Comparison of ENCODE assay signal across 8 mouse cellular contexts in genomic region chr14:79773425-79774391, GRCm38 (mm10). TPM values are rescaled to one million over a fixed set of nuclear protein-coding genes. Genes with fewer than 3 reads are reported as not detected.
DNase-seq lines count a peak whose midpoint lies in the region; ATAC-seq and TF ChIP-seq lines count a peak whose summit lies in the region.

No protein-coding gene starts in this region.

- H3K9me3 ChIP-seq in liver, embryonic 12.5 days (replicated peaks), result no peaks in the 10 kb centered on the region

- H3K4me1 ChIP-seq in liver, embryonic 12.5 days, result peaks cover 12% of the 10 kb centered on the region; the same call in 1 of the 2 replicates
- no peaks in the 10 kb centered on the region; the same call in 1 of the 2 replicates for H3K4me1 ChIP-seq in embryonic fibroblast, embryonic 13.5 days (ENCODE audit: control insufficient read depth, insufficient read depth, low read length)

- no peak for ATAC-seq in liver, embryonic 12.5 days
- ATAC-seq in erythroblast, adult 5-6 weeks (replicated peaks; ENCODE audit: low FRiP score, poor library complexity, severe bottlenecking), result no peak
- no peak for ATAC-seq in megakaryocyte-erythroid progenitor cell, adult 5-6 weeks (replicated peaks; ENCODE audit: low FRiP score, low TSS enrichment, poor library complexity, severe bottlenecking)

- H3K36me3 ChIP-seq in liver, embryonic 12.5 days, result no peaks in the 10 kb centered on the region

- H3K27ac ChIP-seq in liver, embryonic 12.5 days, result no peak overlapping the region
- no peak overlapping the region for H3K27ac ChIP-seq in embryonic fibroblast, embryonic 13.5 days (ENCODE audit: insufficient read depth, low read length)

- H3K9ac ChIP-seq in liver, embryonic 12.5 days, result no peak overlapping the region

- H3K4me2 ChIP-seq in liver, embryonic 12.5 days, result peak overlapping the region; percentile 23

- no peak for TF ChIP-seq POLR2A in embryonic fibroblast, embryonic 13.5 days (IDR thresholded peaks at IDR 0.05; ENCODE audit: low read depth, low read length)

- intact Hi-C loops in left cerebral cortex, postnatal 10 days (cut with DNase I), result loop anchor here (10.0 kb wide), 1 partner anchor 141 kb away; no protein-coding TSS in a partner anchor

- no peak for TF ChIP-seq CTCF in embryonic fibroblast, embryonic 13.5 days (IDR thresholded peaks at IDR 0.05; ENCODE audit: borderline replicate concordance, insufficient read depth, low read length)

- no peak overlapping the region for H3K4me3 ChIP-seq in liver, embryonic 12.5 days
- peak overlapping the region; percentile 7; the same call in 1 of the 2 replicates for H3K4me3 ChIP-seq in embryonic fibroblast, embryonic 13.5 days (ENCODE audit: insufficient read depth, low read length)

- no peak for DNase-seq in liver
- peak; percentile 30 to 31 for DNase-seq in left cerebral cortex, postnatal 10 days (ENCODE audit: extremely low spot score in 1 of 2, low spot score in 2 of 2)
- peak; percentile 88 for DNase-seq in retina, postnatal 1 day
- DNase-seq in testis, postnatal 10 days (ENCODE audit: low spot score), result no peak

- peaks cover 71% of the 10 kb centered on the region for H3K27me3 ChIP-seq in liver, embryonic 12.5 days (replicated peaks)

- WGBS in liver, embryonic 12.5 days (ENCODE audit: insufficient replicate concordance), result 2% methylated on average over 44 of the region's 44 CpGs

RNA-seq across cellular contexts. Expression of gene Pcdh8, which starts 2.6 kb away (rescaled TPM):
- 0.04 TPM in 1 of 2 replicates, not detected in the other for polyA plus RNA-seq in liver, embryonic 12.5 days (2016; fragmentation: Nextera tagmentation; extraction: Ambion mirVana)
- polyA plus RNA-seq in embryonic fibroblast, embryonic 13.5 days (2011; ENCODE audit: insufficient read length, low read depth, missing spikeins), result 0.19 TPM in 1 of 2 replicates, not detected in the other
- 10 to 100 TPM; 55.6 to 58.4 TPM for total RNA-seq in left cerebral cortex, postnatal 10 days (2021)
- total RNA-seq in erythroblast, adult 5-6 weeks (2015; ENCODE audit: low replicate concordance), result not detected in 2 replicates
- total RNA-seq in erythroblast, adult 5-6 weeks (2017; ENCODE audit: low replicate concordance), result not detected in 2 replicates
- total RNA-seq in megakaryocyte-erythroid progenitor cell, adult 5-6 weeks (2014; fragmentation: Nextera tagmentation), result not detected in 2 replicates
- not detected in 2 replicates for total RNA-seq in megakaryocyte-erythroid progenitor cell, adult 5-6 weeks (2017)

Comparison
In these comparisons a context has a peak if more than half of its experiments do, and no peak if none do; other contexts are left out.
1. DNase-seq: peak in left cerebral cortex, postnatal 10 days (2 of 2) and retina, postnatal 1 day (single experiment); none in liver (single experiment) and testis, postnatal 10 days (single experiment).
2. RNA of gene Pcdh8, which starts 2.6 kb away (total RNA-seq): 55.6 to 58.4 TPM in left cerebral cortex, postnatal 10 days; not detected in erythroblast, adult 5-6 weeks and not detected in megakaryocyte-erythroid progenitor cell, adult 5-6 weeks; every median in the first group is over 10 times any median in the second.